Mouse (Mus musculus) frontal cortex, postnatal 25 days (tissue): Measurements from ENCODE around the gene Col26a1.
A peak's percentile ranks its signal among the peaks of the same experiment; 100 is the strongest.

Experiments
- DNase-seq, 2 experiments: peaks; one replicate each; pipeline ENCODE4 v3.0.0; 2022; ENCODE audit warnings: low spot score in 2 of 2

Gene Col26a1

DNA sequence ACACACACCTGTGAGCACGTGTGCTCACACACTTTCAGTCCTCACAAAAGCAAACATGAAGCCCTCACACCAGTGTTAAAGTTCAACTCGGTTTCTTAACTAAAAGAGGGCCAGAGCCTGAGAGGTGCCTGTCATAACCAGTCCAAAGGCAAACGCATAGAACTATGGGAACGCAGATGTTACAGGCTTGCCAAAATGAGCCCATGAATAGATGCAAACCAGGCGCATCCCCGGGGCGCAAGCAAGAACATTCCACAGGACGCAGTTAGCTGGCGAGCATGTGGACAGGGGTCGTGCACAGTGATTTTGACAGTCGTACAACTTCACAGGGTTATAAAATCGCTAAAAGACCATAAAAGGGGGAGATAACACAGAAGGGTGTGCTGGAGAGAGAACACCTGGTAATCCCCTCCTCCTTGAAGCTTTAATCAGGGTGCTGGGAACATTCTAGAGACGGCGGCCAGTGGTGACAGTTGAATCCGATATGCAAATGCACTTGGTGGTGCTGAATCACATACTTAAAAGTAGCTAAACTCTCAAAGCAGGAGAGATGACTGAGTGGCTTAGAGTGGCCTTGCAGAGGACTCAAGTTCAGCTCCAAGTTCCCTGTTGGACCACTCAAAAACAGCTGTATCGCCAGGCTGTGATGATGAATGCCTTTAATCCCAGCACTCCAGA lies 76.5 kb downstream of the Col26a1 start:
- DNase-seq, result no peak

DNA sequence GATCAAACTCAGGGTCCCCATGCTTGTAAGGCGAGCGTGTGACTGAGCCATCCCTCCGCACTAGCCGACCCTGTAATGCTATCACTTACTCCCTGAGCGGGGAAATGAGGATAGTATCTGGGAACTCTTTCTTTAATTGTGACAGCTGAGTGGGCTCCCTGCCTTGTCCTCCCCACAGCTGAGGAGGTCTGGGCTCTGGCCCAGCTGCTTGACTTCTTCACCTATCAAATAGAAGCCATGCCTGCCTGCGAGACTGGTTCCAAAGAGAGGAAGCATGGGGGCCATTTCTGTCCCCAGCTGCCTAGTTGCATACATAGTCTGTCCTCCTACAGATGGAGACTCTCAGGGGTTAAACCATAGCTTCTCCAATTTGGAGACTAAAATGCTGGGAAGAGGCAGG lies 78.0 kb downstream of the Col26a1 start:
- DNase-seq, result no peak

DNA sequence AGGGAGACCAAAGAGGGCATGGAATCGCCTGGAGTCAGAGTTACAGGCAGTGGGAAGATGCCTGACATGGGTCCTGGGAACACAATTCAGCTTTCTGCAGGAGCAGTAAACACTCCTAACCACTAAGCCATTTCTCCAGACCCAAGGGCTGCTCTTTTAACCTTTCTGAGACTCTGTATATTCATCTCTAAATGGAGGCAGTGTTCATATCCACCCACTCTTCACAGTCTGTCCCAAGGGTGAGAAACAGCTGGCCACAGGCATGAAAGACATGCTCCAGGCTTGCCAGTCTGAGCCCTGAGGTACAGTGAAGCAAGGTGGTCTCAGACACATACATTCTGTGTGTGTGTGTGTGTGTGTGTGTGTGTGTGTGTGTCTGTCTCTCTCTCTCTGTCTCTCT lies 78.8 kb downstream of the Col26a1 start:
- DNase-seq, result no peak

DNA sequence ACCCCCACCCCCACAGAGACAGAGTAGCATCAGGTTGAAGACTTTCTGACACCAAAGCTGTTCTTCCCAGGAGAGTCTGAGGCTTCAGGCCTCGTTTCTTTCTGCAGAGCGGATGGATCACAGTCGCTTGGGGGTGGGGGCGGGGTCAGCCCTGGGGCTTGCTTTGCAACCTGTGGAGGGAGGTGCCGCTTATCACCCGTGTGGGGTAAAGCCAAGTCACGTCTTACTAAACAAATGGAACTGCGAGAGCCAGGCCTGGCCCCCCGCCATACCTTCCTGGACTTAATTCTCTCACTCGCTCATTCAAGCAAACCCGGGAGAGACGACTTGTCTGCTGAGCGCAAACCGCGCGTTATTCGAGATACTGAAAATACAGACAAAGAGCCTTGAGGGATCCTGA lies 80.3 kb downstream of the Col26a1 start:
- DNase-seq, result no peak

DNA sequence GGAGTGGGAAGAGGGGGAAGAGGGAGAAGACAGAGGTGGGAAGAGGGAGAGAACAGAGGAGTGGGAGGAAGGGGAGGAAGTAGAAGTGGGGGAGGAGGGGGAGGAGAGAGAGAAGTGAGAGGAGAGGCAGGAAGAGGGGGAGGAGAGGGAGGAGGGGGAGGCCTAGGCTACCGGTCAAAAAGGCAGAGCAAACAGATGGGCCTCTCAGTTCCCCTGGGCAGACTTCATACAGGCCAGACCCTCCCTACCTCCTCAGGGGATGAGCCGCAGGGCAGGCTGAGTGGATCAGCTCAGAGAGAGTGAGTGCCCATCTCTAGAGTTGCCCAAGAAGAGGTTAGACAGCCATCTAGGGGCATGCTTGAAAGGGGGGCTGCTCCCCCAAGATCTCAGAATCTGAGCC lies 86.1 kb downstream of the Col26a1 start:
- DNase-seq, result no peak

DNA sequence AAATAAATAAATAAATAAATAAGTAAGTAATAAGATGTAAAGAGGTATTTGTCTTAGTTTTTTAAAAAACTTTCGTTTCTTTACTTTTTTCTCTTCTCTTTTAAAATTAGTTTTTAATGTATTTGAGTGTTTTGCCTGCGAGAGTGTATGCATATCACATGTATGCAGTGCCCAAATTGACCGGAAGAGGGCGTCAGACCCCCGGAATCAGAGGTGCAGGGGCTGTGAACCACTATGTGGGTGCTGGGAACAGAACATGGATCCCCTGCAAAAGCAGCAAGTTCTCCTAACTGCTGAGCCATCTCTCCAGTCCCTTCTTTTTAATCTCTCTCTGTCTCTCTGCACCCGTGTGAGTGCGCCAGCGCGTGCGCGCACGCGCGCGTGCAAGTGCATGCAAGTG lies 89.2 kb downstream of the Col26a1 start:
- DNase-seq, result no peak

DNA sequence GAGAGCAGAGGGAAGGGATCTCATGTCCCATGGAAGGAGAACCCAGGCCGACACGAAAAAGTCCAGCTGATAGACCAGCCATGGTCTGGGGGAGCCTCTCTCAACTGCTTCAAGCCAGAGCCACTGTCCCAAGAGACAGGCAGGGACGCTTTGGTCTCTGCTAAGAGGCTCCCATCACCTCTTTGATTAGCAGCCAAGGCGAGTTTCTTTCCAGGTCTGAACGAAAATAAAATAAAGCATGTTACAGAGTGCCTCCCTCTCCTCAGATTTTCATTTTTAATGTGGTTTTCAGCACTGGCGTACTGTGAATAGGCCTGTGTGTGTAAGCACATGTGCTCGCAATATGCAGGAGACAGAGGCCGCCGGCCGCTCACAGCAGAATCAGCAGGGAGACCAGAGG lies 90.5 kb downstream of the Col26a1 start:
- DNase-seq, result no peak

DNA sequence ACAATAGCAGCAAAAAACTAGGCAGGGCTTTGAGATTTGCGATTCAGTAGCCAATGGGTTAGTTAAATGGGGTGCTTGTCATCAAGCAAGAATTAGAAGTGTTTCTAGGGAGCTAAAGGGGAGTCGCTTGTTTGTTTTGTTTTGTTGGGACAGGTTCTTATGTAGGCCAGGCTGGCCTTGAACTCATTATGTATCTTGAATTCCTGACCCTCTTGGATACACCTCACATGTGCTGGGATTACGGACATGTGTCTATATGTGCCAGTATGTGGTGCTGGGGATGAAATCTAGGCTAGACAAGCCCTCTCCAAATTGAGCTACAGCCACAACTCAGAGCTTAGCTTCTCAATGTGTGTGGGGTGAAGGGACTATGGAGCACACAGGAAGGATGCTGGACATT lies 91.8 kb downstream of the Col26a1 start:
- DNase-seq, result no peak

DNA sequence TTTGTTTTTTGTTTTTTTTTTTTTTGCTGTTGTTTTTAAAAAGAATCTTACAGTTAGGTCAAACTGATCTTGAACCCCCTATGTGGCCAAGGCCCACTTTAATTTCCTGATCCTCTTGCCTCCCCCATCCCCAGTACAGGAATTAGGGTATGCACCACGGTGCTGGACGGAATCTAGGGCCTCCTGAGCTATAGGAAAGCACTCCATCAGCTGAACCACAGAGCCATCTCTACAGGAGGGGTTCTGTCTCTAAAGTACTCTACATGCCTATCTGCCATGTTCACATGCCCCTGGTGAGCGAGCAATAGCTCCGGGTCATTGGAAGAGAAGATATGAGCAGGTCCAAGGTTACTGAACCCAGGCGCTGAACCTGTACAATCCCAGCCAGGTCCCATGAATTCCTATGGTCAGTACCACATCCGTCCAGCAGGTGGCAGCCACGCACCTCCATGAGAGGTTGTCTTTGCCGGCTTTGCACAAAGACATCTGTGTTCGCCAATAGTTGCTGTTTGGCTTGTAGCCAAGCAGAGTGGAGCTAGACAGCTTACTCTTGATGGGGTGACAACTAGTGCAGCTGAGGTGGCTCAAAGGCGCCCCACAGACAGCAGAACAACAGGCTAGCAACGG lies 92.3 kb downstream of the Col26a1 start:
- DNase-seq, result peak; percentile 96 to 98

DNA sequence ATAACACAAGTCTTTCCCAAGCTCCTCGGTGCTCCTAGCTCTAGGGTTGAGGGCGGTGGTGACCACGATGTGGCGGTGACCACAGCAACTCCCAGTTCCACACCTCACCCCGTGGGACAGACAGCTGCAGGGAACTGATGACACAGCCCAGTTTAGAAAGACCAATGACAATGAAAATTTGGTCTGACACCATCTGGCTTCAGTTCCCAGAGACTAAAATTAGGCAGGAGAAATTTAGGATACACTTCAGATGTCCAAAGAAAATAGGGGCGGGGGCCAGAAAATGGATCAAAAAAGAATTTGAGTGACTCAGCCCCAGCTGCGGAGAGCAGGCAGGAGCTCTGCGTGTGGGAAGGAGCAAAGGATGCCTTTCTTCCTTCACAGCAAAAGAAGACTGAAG lies 98.5 kb downstream of the Col26a1 start:
- peak in 1 of 2 experiments; percentile 20 for DNase-seq

DNA sequence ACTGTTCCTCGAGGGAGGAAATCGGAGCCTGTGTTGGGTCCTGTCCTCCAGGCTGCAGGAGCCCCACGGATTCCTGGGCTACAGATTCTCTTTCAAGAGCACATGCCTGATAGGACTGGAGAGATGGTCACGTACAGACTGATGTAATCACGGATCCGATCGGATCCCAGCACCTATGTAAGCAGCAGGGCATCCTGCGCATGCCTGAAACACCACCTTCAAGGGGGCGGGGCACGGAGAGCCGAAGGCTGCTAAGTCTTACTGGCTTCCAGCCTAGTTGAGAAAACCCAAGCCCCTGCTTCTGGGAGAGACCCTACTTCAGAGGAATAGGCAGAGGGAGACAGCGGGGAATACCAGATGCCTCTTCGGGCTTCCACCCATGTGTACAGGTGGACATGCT lies 100.4 kb downstream of the Col26a1 start:
- DNase-seq, result no peak

DNA sequence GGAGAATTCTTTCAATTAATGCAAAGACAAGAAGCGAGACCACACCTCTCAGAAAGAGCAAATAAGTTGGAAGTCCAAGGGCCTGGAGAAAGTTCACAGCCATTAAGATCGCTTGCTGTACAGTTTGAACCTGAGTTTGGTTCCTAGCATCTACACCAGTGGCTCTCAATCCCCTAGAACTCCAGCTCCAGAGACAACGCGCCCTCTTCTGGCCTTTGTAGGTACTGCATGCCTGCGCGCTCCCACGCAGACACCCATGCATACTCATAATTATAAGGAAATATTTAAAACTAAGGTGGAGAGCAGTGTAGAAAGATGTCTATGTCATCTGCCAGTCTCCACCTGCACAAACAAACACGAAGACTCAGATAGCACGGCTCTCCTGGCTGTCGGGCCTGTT lies 102.5 kb downstream of the Col26a1 start:
- DNase-seq, result peak; percentile 19 to 30

DNA sequence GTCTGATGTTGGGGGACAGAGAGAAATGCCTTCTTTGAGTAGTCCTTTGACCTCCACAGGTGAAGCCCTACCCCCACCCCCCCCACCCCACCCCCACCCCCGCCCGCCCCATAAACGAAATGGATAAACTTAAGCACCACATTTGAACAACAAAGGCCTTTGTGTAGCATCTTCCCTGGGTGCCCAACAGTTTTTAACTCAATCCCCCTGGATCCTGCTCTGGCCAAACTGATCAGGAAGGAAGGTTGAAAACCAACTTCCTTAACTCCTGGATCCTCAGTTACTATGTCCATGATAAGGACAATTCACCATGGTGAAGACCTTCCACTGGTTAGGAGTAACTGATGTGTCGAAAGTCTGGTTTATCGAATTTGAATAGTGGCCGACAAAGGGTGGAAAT lies 103.1 kb downstream of the Col26a1 start:
- DNase-seq, result no peak

DNA sequence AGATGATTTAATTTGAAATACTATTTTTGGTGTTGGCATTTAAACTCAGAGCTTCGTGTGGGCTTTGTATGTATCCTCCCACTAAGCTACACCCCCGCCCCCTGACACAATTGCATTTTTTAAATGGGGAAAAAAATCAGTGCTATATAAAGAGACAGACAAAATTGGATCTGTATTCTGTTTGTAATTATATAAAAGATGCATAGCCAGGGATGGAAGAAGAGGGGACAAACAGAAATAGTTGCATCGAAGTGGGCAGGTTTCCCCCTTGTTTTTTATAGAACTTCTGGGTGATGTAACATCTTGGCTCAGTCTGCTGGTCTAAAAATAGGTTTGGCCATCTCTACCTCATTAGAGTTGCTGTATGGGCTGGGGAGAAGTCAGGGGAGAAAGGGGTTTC lies 107.5 kb downstream of the Col26a1 start:
- DNase-seq, result no peak

DNA sequence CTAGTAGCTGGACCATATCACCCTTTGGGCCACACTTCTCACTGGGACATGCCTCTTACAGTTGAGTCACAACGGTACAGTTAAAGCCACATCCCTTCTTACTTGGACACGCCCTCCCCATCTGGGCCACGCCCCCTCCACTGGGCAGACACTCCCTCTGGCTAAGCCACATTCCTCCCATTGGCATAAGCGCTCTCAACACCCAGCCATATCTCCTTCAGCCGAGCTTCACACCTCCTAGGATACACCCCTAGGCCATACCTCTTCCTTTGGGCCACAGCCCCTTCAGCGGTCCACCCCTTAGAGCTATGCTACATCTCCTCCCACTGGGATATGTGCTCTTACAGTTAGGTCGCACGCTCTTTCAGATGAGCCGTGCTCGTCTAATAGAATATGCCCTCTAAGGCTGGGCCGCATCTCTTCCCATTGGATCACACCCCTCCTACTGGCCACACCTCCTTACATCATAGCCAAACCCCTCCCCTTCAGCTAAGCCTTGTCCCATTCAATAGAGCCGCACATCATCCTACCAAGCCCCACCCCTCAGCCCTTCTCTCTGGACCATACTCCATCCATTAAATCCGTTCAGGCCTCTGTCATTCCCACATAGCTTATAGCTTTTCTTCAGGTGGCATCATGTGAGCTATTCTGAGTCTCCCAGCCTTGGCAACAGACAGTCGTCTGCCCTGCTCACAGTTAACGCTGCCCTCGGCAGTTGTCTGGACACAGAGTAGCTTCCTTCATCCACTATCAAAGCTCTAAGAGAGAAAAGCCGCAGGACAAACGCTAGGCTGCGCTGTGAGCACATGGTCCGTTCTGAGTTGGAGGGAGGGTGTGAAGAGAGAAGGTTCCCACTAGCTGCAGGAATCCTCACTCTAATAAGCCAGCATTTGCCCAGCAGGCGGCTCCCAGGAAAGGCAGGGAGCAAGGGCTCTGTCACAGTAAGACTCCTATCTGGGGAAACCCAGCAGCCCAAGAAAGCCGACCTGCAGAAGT lies 109.7 kb downstream of the Col26a1 start:
- DNase-seq, result no peak

DNA sequence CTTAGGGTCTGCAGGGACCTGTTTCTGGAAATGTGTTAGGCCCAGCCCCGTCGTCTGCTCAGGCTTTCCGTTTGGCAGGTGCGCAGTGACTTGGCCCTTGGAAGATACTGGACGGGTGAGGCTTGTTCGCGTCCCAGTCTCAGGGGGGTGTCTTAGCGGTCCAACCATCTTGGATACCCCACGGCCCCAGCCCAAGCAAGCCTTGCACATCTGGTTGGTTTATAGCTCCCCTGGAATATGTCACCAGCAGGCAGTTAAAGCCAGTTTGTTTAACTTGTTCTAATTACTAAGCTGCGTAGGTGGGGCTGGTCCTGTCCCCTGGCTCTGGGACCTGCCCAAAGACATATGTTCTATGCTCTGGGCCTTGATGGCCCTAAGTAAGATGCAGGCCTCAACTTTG lies 111.9 kb downstream of the Col26a1 start:
- DNase-seq, result no peak

DNA sequence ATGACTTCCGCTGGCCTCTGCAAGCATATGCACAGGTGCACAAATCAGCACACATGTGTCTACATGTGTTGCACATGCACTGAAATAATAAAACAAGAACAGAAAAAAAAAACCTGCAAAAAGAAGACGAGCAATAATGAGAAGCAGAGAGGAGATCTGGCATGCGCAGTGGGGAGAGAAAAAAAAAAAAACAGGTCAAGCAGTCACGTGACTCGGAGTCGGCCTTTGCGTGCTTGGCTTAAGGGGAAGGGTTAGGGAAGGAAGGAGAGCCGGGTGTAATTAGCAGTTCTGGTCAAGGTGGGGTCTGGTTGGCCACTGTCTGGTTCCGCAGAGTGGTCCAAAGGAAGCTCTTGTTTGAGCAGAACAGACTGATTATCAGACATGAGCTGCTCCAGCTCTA lies 115.7 kb downstream of the Col26a1 start:
- no peak for DNase-seq

DNA sequence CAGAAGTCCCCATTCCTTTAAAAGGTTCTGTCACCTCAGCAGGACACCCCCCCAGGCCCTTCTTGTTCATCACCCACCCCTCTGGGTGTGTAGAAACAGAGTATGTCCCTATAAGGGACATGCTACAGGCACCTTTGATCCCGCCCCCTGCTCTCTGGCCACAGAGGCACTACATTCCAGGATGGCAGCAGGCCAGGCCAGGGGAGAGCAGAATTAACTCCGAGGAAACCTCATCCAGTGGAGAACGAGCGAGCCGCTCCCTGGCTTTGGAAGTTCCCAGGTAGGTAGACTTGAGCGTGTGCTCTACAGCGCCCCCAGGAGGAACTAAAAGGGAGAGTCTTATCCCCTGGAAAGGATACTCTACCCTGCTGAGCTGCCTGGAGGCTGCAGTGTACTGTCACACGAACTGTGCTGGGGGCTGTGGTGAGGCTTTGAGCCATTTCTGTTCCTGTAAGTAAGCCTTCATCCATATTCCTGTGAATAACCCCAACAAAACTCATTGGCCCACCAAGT lies 118.8 kb downstream of the Col26a1 start:
- DNase-seq, result no peak

DNA sequence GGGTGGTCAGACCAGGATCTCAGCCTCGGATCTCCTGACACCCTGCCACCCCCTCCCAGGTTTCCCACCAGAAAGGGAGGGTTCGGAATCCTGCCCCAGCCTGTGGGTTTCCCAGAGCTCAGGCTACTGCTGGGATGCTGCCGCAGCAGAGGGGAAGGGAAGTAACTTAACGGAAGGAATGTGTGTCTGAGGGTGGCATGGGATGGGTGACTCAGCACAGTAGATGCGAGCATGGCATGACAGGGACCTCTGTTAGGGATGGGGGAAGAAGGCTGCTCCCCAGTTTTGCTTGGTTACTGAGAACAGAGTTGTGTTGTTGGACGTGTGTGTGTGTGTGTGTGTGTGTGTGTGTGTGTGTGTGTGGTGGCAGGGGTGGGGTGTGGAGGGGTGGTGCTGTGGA lies 122.7 kb downstream of the Col26a1 start:
- no peak for DNase-seq

DNA sequence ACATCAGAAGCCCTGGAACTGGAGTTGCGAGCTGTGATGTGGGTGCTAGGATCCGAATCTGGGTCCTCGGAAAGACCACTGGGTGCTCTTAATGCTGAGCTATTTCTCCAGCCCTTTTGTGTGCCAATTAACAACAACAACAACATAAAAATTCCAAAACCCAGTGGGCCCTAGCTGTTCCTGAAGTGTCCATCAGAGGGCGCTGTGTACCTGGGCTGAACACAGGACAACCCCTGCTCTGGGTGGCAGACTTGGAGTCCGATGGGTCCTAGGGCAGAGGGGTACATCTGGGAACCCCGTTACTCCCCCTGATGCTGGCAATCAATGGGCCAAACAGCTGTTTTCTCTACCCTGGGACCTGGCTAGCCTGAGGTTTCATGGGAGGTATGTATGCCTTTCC lies 123.2 kb downstream of the Col26a1 start:
- no peak for DNase-seq

DNA sequence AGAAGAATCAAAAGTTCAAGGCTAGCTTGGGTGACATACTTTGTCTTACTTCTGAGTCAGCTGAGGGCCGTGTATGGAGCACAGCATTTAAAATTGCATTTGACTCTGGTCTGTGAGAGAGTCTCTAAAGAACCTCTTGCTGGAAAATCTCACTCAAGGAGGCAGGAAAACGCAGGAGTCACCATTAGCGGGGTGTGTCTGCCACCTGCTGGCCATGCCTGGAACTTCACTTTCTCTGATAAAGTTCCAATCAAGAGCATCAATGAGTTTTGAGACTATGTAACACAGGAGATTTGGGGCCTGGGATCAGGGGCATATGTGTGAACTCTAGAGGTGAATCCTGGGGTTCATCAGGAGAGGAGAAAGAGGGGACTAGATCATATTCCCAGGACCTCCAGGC lies 127.3 kb downstream of the Col26a1 start:
- DNase-seq, result peak; percentile 72 to 77

DNA sequence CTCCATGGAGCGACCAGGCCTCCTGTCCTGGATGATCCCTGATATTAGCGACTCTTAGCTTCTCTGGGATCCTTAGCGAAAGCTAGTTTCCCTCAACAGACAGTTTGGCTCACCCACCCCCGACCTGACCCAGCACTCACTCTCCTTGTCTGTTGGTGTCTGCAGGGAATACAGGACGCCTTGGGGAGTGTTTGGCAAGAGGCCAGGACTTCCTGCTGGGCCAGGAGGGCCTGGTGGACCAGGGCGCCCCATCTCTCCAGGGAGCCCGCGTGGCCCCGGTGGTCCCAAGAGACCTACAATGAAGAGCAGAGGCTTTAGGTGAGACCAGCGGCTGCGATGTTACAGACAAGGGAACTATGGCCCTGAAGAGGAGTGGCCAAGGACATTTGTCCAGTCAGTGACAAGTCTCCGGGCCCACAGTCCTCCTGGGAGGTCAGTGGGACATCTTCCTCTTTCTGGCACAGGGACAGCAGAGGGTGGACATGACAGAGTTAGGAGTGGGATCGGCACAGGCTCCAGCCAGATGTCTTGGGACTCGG lies 128.9 kb downstream of the Col26a1 start:
- no peak for DNase-seq
